ENCODE assay signal across 8 mouse cellular contexts in the genomic region with DNA sequence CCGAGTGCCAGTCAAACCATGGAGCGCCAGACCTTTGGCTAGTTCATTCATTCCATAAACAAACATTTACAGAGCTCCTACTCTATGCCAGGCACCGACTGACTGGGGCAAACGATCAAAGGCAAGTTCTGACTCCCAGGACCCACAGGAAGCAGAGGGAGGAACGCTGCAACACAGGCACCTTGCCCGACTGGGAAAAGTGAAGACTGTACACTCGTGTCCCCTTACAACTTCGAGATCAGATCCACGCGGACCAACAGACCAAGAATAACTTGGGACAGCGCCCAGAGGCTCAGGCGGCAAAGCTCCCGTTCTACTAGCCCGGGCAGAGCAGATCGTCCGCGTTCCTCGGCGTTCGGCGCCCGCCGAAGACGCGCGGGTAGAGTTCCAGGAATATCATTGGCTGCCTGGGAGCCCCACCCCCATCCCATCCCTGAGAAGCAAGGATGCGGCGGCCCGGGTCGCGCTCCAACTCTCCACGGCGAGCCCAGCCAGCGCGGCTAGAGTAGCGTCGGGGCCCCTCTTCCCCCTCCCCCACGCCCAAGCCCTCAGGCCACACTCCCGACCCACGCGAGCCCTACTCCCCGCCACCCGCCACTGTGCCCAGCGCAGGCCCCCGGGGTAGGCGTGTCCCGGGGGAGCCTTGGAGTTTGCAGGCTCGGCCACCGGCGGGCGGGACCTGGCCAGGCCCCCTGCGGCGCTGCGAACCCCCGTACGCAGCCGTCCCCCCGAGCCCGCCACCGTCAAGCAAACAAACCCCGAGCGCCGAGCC. TPM values are rescaled to one million over a fixed set of nuclear protein-coding genes. Genes with fewer than 3 reads are reported as not detected.
DNase-seq lines count a peak whose midpoint lies in the region; ATAC-seq and TF ChIP-seq lines count a peak whose summit lies in the region.

No protein-coding gene starts in this region.

- peaks cover 7% of the 10 kb centered on the region for H3K4me1 ChIP-seq in ES-Bruce4 (ENCODE audit: control insufficient read depth, insufficient read depth, low read length)
- peaks cover 3% of the 10 kb centered on the region; the same call in 1 of the 2 replicates for H3K4me1 ChIP-seq in embryonic facial prominence, embryonic 14.5 days (ENCODE audit: control insufficient read depth, insufficient read depth, low read length)
- peaks cover 27% of the 10 kb centered on the region for H3K4me1 ChIP-seq in liver, embryonic 15.5 days (replicated peaks)
- no peaks in the 10 kb centered on the region for H3K4me1 ChIP-seq in neural tube, embryonic 14.5 days (ENCODE audit: control insufficient read depth, insufficient read depth, low read length)

- no peaks in the 10 kb centered on the region for H3K36me3 ChIP-seq in ES-Bruce4 (ENCODE audit: control insufficient read depth, insufficient read depth, low read length, poor library complexity, severe bottlenecking)
- no peaks in the 10 kb centered on the region for H3K36me3 ChIP-seq in embryonic facial prominence, embryonic 14.5 days (ENCODE audit: control insufficient read depth, insufficient read depth, low read length)
- no peaks in the 10 kb centered on the region for H3K36me3 ChIP-seq in liver, embryonic 15.5 days (replicated peaks)
- H3K36me3 ChIP-seq in neural tube, embryonic 14.5 days (ENCODE audit: control insufficient read depth, insufficient read depth, low read length): no peaks in the 10 kb centered on the region

- under 1% methylated on average over 19 of the region's 63 CpGs for WGBS in embryonic facial prominence, embryonic 14.5 days
- WGBS in liver, embryonic 15.5 days (ENCODE audit: insufficient replicate concordance): under 1% methylated on average over 62 of the region's 63 CpGs
- WGBS in neural tube, embryonic 14.5 days: under 1% methylated on average over 54 of the region's 63 CpGs

- 0 out of 2 replicates have a peak, but pooled peaks have one; percentile 3 for TF ChIP-seq EP300 in ES-Bruce4 (IDR thresholded peaks at IDR 0.05; ENCODE audit: insufficient read depth, low read depth, low read length)

- DNase-seq in adrenal gland, postnatal 36 days: peak; percentile 86 to 89
- DNase-seq in embryonic facial prominence, embryonic 14.5 days (ENCODE audit: low spot score): peak; percentile 85
- peak; percentile 66 to 67 for DNase-seq in heart, adult 9 months (ENCODE audit: low spot score in 2 of 2)
- DNase-seq in kidney, adult 8-10 months: peak; percentile 86 to 87
- peak; percentile 46 for DNase-seq in urinary bladder, postnatal 10 days (ENCODE audit: low spot score)

- peak; percentile 88 for ATAC-seq in embryonic facial prominence, embryonic 14.5 days (ENCODE audit: low read depth)
- peak; percentile 43 for ATAC-seq in liver, embryonic 15.5 days (ENCODE audit: insufficient read depth)
- ATAC-seq in neural tube, embryonic 14.5 days (ENCODE audit: low read depth): peak; percentile 86

- peak; percentile 77 for TF ChIP-seq POLR2A in ES-Bruce4 (IDR thresholded peaks at IDR 0.05; ENCODE audit: insufficient read depth, low read length)

- H3K27ac ChIP-seq in ES-Bruce4 (ENCODE audit: insufficient read depth, low read length): peak overlapping the region; percentile 95
- H3K27ac ChIP-seq in embryonic facial prominence, embryonic 14.5 days (replicated peaks; ENCODE audit: low read depth, low read length): no peak overlapping the region
- peak overlapping the region; percentile 38; the same call in 1 of the 2 replicates for H3K27ac ChIP-seq in liver, embryonic 15.5 days (replicated peaks)
- no peak overlapping the region for H3K27ac ChIP-seq in neural tube, embryonic 14.5 days (ENCODE audit: low read depth, low read length)

- H3K9me3 ChIP-seq in ES-Bruce4 (replicated peaks; ENCODE audit: control insufficient read depth, insufficient read depth, low read length, poor library complexity, severe bottlenecking): no peaks in the 10 kb centered on the region
- no peaks in the 10 kb centered on the region for H3K9me3 ChIP-seq in embryonic facial prominence, embryonic 14.5 days (ENCODE audit: control insufficient read depth, low read length)
- no peaks in the 10 kb centered on the region for H3K9me3 ChIP-seq in liver, embryonic 15.5 days (replicated peaks)
- H3K9me3 ChIP-seq in neural tube, embryonic 14.5 days (ENCODE audit: control insufficient read depth, low read length): no peaks in the 10 kb centered on the region

- H3K4me3 ChIP-seq in ES-Bruce4 (ENCODE audit: low read depth, low read length): peak overlapping the region; percentile 98
- peak overlapping the region; percentile 64 for H3K4me3 ChIP-seq in embryonic facial prominence, embryonic 14.5 days (ENCODE audit: low read depth, low read length)
- H3K4me3 ChIP-seq in liver, embryonic 15.5 days (replicated peaks): peak overlapping the region; percentile 66
- peak overlapping the region; percentile 67 for H3K4me3 ChIP-seq in neural tube, embryonic 14.5 days (ENCODE audit: low read depth, low read length)

- TF ChIP-seq CTCF in ES-Bruce4 (IDR thresholded peaks at IDR 0.05; ENCODE audit: low read depth, low read length): no peak

- peak overlapping the region; percentile 92 for H3K9ac ChIP-seq in ES-Bruce4 (ENCODE audit: low read depth, poor library complexity, severe bottlenecking)
- peak overlapping the region; percentile 57 for H3K9ac ChIP-seq in embryonic facial prominence, embryonic 14.5 days (ENCODE audit: low read depth, low read length)
- H3K9ac ChIP-seq in liver, embryonic 15.5 days: peak overlapping the region; percentile 40
- peak overlapping the region; percentile 42 for H3K9ac ChIP-seq in neural tube, embryonic 14.5 days (replicated peaks; ENCODE audit: low read depth, low read length)

- no peaks in the 10 kb centered on the region for H3K27me3 ChIP-seq in ES-Bruce4 (ENCODE audit: control insufficient read depth, insufficient read depth, low read length, poor library complexity, severe bottlenecking)
- H3K27me3 ChIP-seq in embryonic facial prominence, embryonic 14.5 days (replicated peaks; ENCODE audit: control insufficient read depth, insufficient read depth, low read length): peaks cover 35% of the 10 kb centered on the region
- H3K27me3 ChIP-seq in liver, embryonic 15.5 days: peaks cover 40% of the 10 kb centered on the region
- peaks cover 4% of the 10 kb centered on the region; the same call in 1 of the 2 replicates for H3K27me3 ChIP-seq in neural tube, embryonic 14.5 days (ENCODE audit: control insufficient read depth, insufficient read depth, low read length)

- peak overlapping the region; percentile 100 for H3K4me2 ChIP-seq in embryonic facial prominence, embryonic 14.5 days (ENCODE audit: low read depth, low read length)
- peak overlapping the region; percentile 92 for H3K4me2 ChIP-seq in liver, embryonic 15.5 days
- H3K4me2 ChIP-seq in neural tube, embryonic 14.5 days (ENCODE audit: low read depth, low read length): peak overlapping the region; percentile 100

RNA-seq across cellular contexts. Expression of gene Plekha7, which starts 0.9 kb away (rescaled TPM):
- polyA plus RNA-seq in ES-Bruce4 (2011; ENCODE audit: insufficient read depth, insufficient read length, low read depth, missing spikeins): 80.0 and 80.5 TPM in 2 replicates
- total RNA-seq in adrenal gland, postnatal 36 days (2021): 10 to 100 TPM; 13.8 to 14.6 TPM
- 8.2 and 9.2 TPM in 2 replicates for polyA plus RNA-seq in embryonic facial prominence, embryonic 14.5 days (2014; fragmentation: Nextera tagmentation; extraction: Ambion mirVana)
- polyA plus RNA-seq in liver, embryonic 15.5 days (2015; fragmentation: Nextera tagmentation; extraction: Ambion mirVana): 3.4 and 3.7 TPM in 2 replicates
- polyA plus RNA-seq in neural tube, embryonic 14.5 days (2014; fragmentation: Nextera tagmentation; extraction: Ambion mirVana): 4.5 and 6.1 TPM in 2 replicates

RNA-seq across cellular contexts. Expression of gene Rps13, which starts 26.7 kb away (rescaled TPM):
- 245 and 285 TPM in 2 replicates for polyA plus RNA-seq in ES-Bruce4 (2011; ENCODE audit: insufficient read depth, insufficient read length, low read depth, missing spikeins)
- total RNA-seq in adrenal gland, postnatal 36 days (2021): 100 to 1,000 TPM; 438 to 440 TPM
- 864 and 873 TPM in 2 replicates for polyA plus RNA-seq in embryonic facial prominence, embryonic 14.5 days (2014; fragmentation: Nextera tagmentation; extraction: Ambion mirVana)
- 411 and 421 TPM in 2 replicates for polyA plus RNA-seq in liver, embryonic 15.5 days (2015; fragmentation: Nextera tagmentation; extraction: Ambion mirVana)
- polyA plus RNA-seq in neural tube, embryonic 14.5 days (2014; fragmentation: Nextera tagmentation; extraction: Ambion mirVana): 549 and 565 TPM in 2 replicates

Comparison
In these comparisons a context has a peak if more than half of its experiments do, and no peak if none do; other contexts are left out.
1. H3K27ac ChIP-seq: peak in ES-Bruce4 (single experiment) and liver, embryonic 15.5 days (single experiment); none in embryonic facial prominence, embryonic 14.5 days (single experiment) and neural tube, embryonic 14.5 days (single experiment).
2. H3K9ac ChIP-seq: peak in every context shown above with its lines; median percentile 92 in ES-Bruce4; 57 in embryonic facial prominence, embryonic 14.5 days; 42 in neural tube, embryonic 14.5 days; 40 in liver, embryonic 15.5 days.
3. Peak in every context shown above with its lines, with median percentiles within 50 percentile points of each other: H3K4me3 ChIP-seq, DNase-seq, ATAC-seq and H3K4me2 ChIP-seq.